Mouse (Mus musculus) thymus, adult 2 months (tissue): ENCODE data around the gene Eva1c. TPM values are rescaled to one million over a fixed set of nuclear protein-coding genes. Genes with fewer than 3 reads are reported as not detected.

Experiments used
- DNase-seq: peaks from one replicate; pipeline ENCODE4 v3.0.0; 2021
- H3K27ac ChIP-seq: fragments of 200-500 bp; 2 replicates; pipeline ENCODE4 v1.5.1; 2012; ENCODE audit warnings: low read length, control low read depth; ENCODE audit not compliant: control insufficient read depth, insufficient read depth
- H3K27me3 ChIP-seq: fragments of 200-500 bp; 2 replicates; pipeline ENCODE4 v1.6.1; 2012; ENCODE audit warnings: mild to moderate bottlenecking, low read length, moderate library complexity, mixed read lengths; ENCODE audit not compliant: control insufficient read depth, insufficient read depth
- H3K36me3 ChIP-seq: fragments of 200-500 bp; 2 replicates; pipeline ENCODE4 v1.6.1; 2012; ENCODE audit warnings: mild to moderate bottlenecking, low read length, moderate library complexity; ENCODE audit not compliant: control insufficient read depth, insufficient read depth
- H3K4me1 ChIP-seq: fragments of 200-500 bp; replicated peaks from 2 replicates; pipeline ENCODE4 v1.6.1; 2012; ENCODE audit warnings: low read length; ENCODE audit not compliant: control insufficient read depth, insufficient read depth
- H3K4me3 ChIP-seq: fragments of 200-500 bp; 2 replicates; pipeline ENCODE4 v1.5.1; 2012; ENCODE audit warnings: mild to moderate bottlenecking, low read length, control low read depth, moderate library complexity; ENCODE audit not compliant: control insufficient read depth, insufficient read depth
- CTCF ChIP-seq: fragments of 200-500 bp; IDR thresholded peaks from 2 replicates; pipeline ENCODE4 v1.5.1; 2012; ENCODE audit warnings: mild to moderate bottlenecking, control low read depth, low read length, moderate library complexity, borderline replicate concordance; ENCODE audit not compliant: control insufficient read depth, poor library complexity, insufficient read depth; ENCODE audit errors: extremely low read depth
- POLR2A ChIP-seq: fragments of 200-500 bp; IDR thresholded peaks from 2 replicates; pipeline ENCODE4 v1.6.1; 2012; ENCODE audit warnings: mild to moderate bottlenecking, low read length, control low read depth, moderate library complexity; ENCODE audit not compliant: control insufficient read depth, poor library complexity, insufficient read depth; ENCODE audit errors: extremely low read depth
- WGBS: fragments of 180-500 bp; shearing (Covaris S2); methylation state at CpG from one replicate; pipeline ENCODE4 v1.1.7; 2018; 5-methylcytosine and 5-hydroxymethylcytosine counted together
- polyA plus RNA-seq: library from polyadenylated mRNA; depleted of rRNA; stranded (reverse); fragments of >200 nt; gene quantifications from 2 replicates; pipeline ENCODE4 v1.2.3, GENCODE M21; 2012

Eva1c gene
- polyA plus RNA-seq, 1 experiment = 2.0 TPM

DNA sequence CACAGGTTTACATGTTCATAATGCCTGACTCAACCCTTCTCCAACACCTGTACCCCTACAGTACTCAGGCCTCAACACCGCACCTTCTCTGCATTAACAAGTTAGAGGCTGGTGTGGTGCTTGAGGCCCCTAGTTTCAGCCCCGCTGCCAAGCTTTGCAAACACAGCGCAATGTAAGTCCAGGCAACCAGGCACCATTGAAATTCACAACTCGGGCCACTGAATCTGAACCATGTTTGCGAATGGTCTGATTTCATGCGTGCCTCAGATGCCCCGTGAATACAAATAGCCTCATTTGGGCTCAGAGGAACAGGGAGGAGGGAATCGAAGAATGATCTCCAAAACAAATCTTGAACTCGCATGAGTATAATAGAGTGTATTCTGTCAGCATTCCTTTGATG lies 15.6 kb downstream of the Eva1c start:
- no peaks in the 10 kb centered on the region for H3K36me3 ChIP-seq
- TF ChIP-seq POLR2A (no peak), CTCF (no peak)
- no peaks in the 10 kb centered on the region for H3K27me3 ChIP-seq
- WGBS = 90% methylated on average over 9 of the region's 9 CpGs
- no peak for DNase-seq
- H3K4me3 ChIP-seq = no peak overlapping the region
- no peaks in the 10 kb centered on the region for H3K4me1 ChIP-seq
- no peak overlapping the region for H3K27ac ChIP-seq

DNA sequence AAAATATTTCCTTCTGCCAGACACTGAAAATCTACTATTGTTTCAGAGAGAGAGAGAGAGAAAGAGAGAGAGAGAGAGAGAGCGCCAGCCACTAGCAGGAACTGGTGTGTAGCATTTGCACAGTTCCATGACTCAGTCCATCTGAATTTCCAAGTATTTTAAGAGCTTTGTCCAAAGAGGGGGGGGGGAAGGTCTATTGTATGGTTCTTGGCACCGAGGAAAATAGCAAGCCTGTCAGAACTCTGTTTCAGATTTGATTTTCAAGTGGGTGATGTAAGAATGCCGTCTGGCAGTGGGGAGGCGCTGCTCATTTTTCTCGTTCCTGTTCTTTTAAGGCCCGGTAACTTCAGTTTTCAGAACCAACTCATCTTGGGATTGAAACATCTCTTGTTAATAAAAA lies 18.5 kb downstream of the Eva1c start:
- Histone ChIP-seq H3K27me3 (no peaks in the 10 kb centered on the region), H3K27ac (no peak overlapping the region), H3K4me3 (no peak overlapping the region), H3K4me1 (no peaks in the 10 kb centered on the region), H3K36me3 (no peaks in the 10 kb centered on the region)
- WGBS = 64% methylated on average over 6 of the region's 6 CpGs
- no peak for DNase-seq
- TF ChIP-seq CTCF (no peak), POLR2A (no peak)

DNA sequence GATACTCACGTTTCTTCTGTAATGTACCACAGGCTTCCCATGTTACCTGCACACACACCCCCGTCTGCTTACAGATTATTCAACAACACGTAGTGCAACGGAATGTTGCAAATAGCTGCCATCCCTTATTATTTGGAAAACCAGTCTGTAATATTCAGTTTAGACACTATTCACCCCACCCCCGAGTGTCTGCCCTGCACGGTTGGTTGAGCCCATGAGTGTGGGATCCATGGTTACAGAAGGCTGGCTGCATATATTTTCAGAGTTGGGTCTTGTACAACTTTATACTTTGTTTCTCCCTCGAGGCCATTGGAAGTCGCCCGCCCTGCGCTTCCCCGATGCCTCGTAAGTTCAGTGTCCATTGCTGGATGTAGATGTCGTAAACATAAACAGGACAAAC lies 19.1 kb downstream of the Eva1c start:
- Histone ChIP-seq H3K4me1 (no peaks in the 10 kb centered on the region), H3K27me3 (no peaks in the 10 kb centered on the region), H3K27ac (no peak overlapping the region), H3K4me3 (no peak overlapping the region), H3K36me3 (no peaks in the 10 kb centered on the region)
- WGBS = 91% methylated on average over 13 of the region's 13 CpGs
- TF ChIP-seq CTCF (no peak), POLR2A (no peak)
- no peak for DNase-seq

DNA sequence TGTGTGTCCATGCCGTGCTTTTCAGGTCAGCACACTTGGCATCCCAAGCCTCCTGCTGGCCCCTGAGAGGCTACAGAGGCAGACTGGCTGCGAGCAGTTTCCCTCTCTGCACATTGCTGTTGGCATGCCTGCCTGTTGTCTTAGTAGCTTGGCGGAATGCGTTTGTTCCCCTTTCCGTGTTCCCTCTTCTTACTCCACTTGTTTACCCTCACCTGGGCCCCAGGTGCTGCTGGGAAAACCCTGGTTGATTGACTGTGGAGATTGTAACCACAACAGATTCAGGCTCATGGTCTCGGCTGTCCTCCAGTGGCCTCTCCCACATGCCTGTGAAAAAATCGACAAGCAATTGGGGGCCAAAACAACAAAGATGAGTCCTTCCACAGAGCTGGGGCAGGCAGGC lies 22.2 kb downstream of the Eva1c start:
- DNase-seq = no peak
- Histone ChIP-seq H3K36me3 (no peaks in the 10 kb centered on the region), H3K27me3 (no peaks in the 10 kb centered on the region), H3K4me3 (no peak overlapping the region), H3K27ac (no peak overlapping the region), H3K4me1 (no peaks in the 10 kb centered on the region)
- WGBS = 46% methylated on average over 7 of the region's 7 CpGs
- TF ChIP-seq POLR2A (no peak), CTCF (no peak)

DNA sequence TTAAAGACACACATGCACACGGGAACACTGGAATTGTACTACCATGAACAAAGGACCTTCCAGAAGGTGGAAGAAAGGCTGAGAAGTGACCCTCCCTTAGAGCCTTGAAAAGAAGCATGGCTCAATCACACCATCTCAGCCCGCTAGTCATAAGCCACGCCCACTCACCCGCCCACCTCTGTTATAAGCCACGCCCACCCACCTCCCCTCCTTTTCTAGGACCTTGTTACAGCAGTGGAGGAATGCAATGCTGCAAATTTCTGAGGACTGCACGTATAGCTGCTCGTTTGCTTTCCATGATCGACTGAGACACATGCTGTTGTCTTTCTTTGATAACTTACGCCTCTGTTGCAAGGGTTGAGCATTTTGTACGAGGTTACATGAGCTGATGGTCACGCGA lies 22.7 kb downstream of the Eva1c start:
- no peaks in the 10 kb centered on the region for H3K4me1 ChIP-seq
- WGBS = 63% methylated on average over 12 of the region's 12 CpGs
- no peaks in the 10 kb centered on the region for H3K27me3 ChIP-seq
- DNase-seq = no peak
- no peak overlapping the region for H3K4me3 ChIP-seq
- TF ChIP-seq CTCF (no peak), POLR2A (no peak)
- no peaks in the 10 kb centered on the region for H3K36me3 ChIP-seq
- H3K27ac ChIP-seq = no peak overlapping the region

DNA sequence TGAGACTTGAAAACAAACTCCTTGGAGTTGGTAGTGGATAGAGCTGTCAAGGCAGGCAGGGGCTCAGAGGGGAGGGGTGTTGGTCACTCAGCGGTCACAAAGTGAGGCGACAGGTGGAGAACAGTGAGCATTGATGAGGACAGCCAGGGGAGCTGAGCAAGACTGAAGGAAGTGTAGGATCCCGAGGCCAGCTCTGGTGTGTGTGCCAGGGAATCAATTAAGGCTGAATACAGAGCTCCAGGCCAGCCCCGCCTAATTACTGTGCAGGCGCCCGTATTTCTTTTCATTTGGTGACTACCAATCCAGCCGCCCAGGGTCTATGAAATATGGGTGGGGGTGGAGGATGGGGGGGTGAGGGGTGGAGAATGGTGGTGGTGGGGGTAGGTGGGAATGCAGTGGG lies 24.4 kb downstream of the Eva1c start:
- no peak for DNase-seq

More for the DNA sequence above, 24.4 kb downstream of the Eva1c start:
- Histone ChIP-seq H3K27ac (no peak overlapping the region), H3K27me3 (no peaks in the 10 kb centered on the region), H3K4me3 (no peak overlapping the region), H3K36me3 (no peaks in the 10 kb centered on the region), H3K4me1 (no peaks in the 10 kb centered on the region)
- 82% methylated on average over 7 of the region's 7 CpGs for WGBS
- TF ChIP-seq POLR2A (no peak), CTCF (no peak)
